Mouse (Mus musculus): ENCODE data around the gene Mark3.

GRCm38 (mm10) chr12:111565363-111565762, 9.0 kb upstream of the Mark3 start:
- TF ChIP-seq MYC (IDR thresholded peaks at IDR 0.05; ENCODE audit: low read depth, low read length) (no peak), POLR2A (IDR thresholded peaks at IDR 0.05; ENCODE audit: control insufficient read depth in 1 of 2, insufficient read depth in 1 of 2, low read depth in 1 of 2, low read length in 2 of 2, poor library complexity in 1 of 2) (no peak), EP300 (IDR thresholded peaks at IDR 0.05; ENCODE audit: low read depth in 1 of 2, low read length in 2 of 2) (no peak), RCOR1 (IDR thresholded peaks at IDR 0.05; ENCODE audit: low read depth, low read length) (no peak), TBP (IDR thresholded peaks at IDR 0.05; ENCODE audit: low read depth, low read length) (no peak), CTCF (IDR thresholded peaks at IDR 0.05 in 2 of 3, conservative IDR thresholded peaks at IDR 0.05 in 1 of 3; ENCODE audit: control insufficient read depth in 1 of 3, insufficient read depth in 1 of 3, low read depth in 2 of 3, low read length in 3 of 3, poor library complexity in 1 of 3, severe bottlenecking in 1 of 3) (no peak)
